Mouse (Mus musculus): ENCODE data around the gene Ift122.

DNA sequence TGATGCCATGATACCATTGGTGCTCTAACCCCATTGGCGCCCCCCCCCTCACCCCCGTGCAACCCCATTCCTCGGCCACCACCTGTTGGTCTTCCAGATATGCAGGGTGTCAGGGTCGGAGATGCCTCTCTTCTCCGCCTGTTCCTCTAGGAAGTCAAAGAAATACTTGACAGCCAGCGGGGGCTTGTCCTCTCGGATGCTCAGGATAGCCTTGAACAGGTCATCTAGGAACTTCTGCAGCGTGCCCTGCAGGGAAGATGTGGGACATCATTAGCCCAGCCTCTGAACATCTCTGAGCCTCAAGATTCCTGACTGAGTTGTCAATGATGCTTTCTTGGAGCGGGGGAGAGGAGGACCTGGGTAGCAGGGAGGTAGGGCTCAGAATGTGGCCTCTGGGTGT is 105.2 kb downstream of the Ift122 start:
- TF ChIP-seq CTCF (IDR thresholded peaks at IDR 0.05; ENCODE audit: extremely low read depth, insufficient read length, insufficient replicate concordance, low read depth, low read length) (no peak), POLR2A (IDR thresholded peaks at IDR 0.05; ENCODE audit: low read depth, low read length) (no peak)

Data from small intestine, adult 2 months (tissue).